Mouse (Mus musculus): Measurements from ENCODE around the gene Glod4. TPM values are rescaled to one million over a fixed set of nuclear protein-coding genes. Genes with fewer than 3 reads are reported as not detected.

Glod4 gene
- polyA plus RNA-seq, 1 experiment from 2014 or later: 136 TPM

- Histone ChIP-seq H3K9ac (replicated peaks) (no peak overlapping the region), H3K36me3 (peaks cover 29% of the 10 kb centered on the region), H3K4me2 (no peak overlapping the region), H3K4me3 (replicated peaks) (no peak overlapping the region), H3K4me1 (replicated peaks) (no peaks in the 10 kb centered on the region), H3K27me3 (no peaks in the 10 kb centered on the region), H3K9me3 (no peaks in the 10 kb centered on the region), H3K27ac (no peak overlapping the region)
- 34% methylated on average over 5 of the region's 5 CpGs for WGBS
- no peak for ATAC-seq (ENCODE audit: insufficient number of reproducible peaks, insufficient read depth, low FRiP score, low TSS enrichment, low read depth)
Measured at GRCm38 (mm10) chr11:76167079-76167765, 76.3 kb downstream of the Glod4 start.

GRCm38 (mm10) chr11:76166657-76167056 lies 76.9 kb downstream of the Glod4 start:
- ATAC-seq (ENCODE audit: insufficient number of reproducible peaks, insufficient read depth, low FRiP score, low TSS enrichment, low read depth): no peak

GRCm38 (mm10) chr11:76160251-76160650 lies 83.3 kb downstream of the Glod4 start:
- Histone ChIP-seq H3K36me3 (peaks cover 65% of the 10 kb centered on the region), H3K27ac (peak overlapping the region; percentile 54; the same call in 1 of the 2 replicates), H3K9ac (replicated peaks) (no peak overlapping the region), H3K4me1 (replicated peaks) (no peaks in the 10 kb centered on the region), H3K4me2 (no peak overlapping the region), H3K4me3 (replicated peaks) (no peak overlapping the region), H3K9me3 (no peaks in the 10 kb centered on the region), H3K27me3 (no peaks in the 10 kb centered on the region)
- no peak for ATAC-seq (ENCODE audit: insufficient number of reproducible peaks, insufficient read depth, low FRiP score, low TSS enrichment, low read depth)
- 42% methylated on average over 6 of the region's 6 CpGs for WGBS

More at GRCm38 (mm10) chr11:76166657-76167056, 76.9 kb downstream of the Glod4 start:
- Histone ChIP-seq H3K4me2 (no peak overlapping the region), H3K4me3 (replicated peaks) (no peak overlapping the region), H3K9me3 (no peaks in the 10 kb centered on the region), H3K9ac (replicated peaks) (no peak overlapping the region), H3K27me3 (no peaks in the 10 kb centered on the region), H3K27ac (no peak overlapping the region), H3K36me3 (peaks cover 33% of the 10 kb centered on the region), H3K4me1 (replicated peaks) (no peaks in the 10 kb centered on the region)
- WGBS: 95% methylated on average over 4 of the region's 4 CpGs

GRCm38 (mm10) chr11:76158375-76158774 lies 85.2 kb downstream of the Glod4 start:
- no peak overlapping the region for H3K9ac ChIP-seq (replicated peaks)
- H3K27me3 ChIP-seq: no peaks in the 10 kb centered on the region
- no peak overlapping the region for H3K4me2 ChIP-seq
- no peak for ATAC-seq (ENCODE audit: insufficient number of reproducible peaks, insufficient read depth, low FRiP score, low TSS enrichment, low read depth)
- peaks cover 63% of the 10 kb centered on the region for H3K36me3 ChIP-seq
- 91% methylated on average over 2 of the region's 2 CpGs for WGBS
- no peak overlapping the region for H3K27ac ChIP-seq
- no peaks in the 10 kb centered on the region for H3K4me1 ChIP-seq (replicated peaks)
- no peak overlapping the region for H3K4me3 ChIP-seq (replicated peaks)
- H3K9me3 ChIP-seq: no peaks in the 10 kb centered on the region

- H3K4me3 ChIP-seq (replicated peaks): no peak overlapping the region
- ATAC-seq (ENCODE audit: insufficient number of reproducible peaks, insufficient read depth, low FRiP score, low TSS enrichment, low read depth): no peak
- H3K36me3 ChIP-seq: peaks cover 39% of the 10 kb centered on the region
- H3K27ac ChIP-seq: no peak overlapping the region
- H3K9me3 ChIP-seq: no peaks in the 10 kb centered on the region
- H3K27me3 ChIP-seq: no peaks in the 10 kb centered on the region
- no peak overlapping the region for H3K4me2 ChIP-seq
- no peaks in the 10 kb centered on the region for H3K4me1 ChIP-seq (replicated peaks)
- 83% methylated on average over 2 of the region's 2 CpGs for WGBS
- no peak overlapping the region for H3K9ac ChIP-seq (replicated peaks)
Measured at GRCm38 (mm10) chr11:76154861-76155260, 88.7 kb downstream of the Glod4 start.

GRCm38 (mm10) chr11:76154200-76154599 lies 89.3 kb downstream of the Glod4 start:
- Histone ChIP-seq H3K4me2 (no peak overlapping the region), H3K27me3 (no peaks in the 10 kb centered on the region), H3K9me3 (no peaks in the 10 kb centered on the region), H3K36me3 (peaks cover 32% of the 10 kb centered on the region), H3K9ac (replicated peaks) (no peak overlapping the region), H3K4me3 (replicated peaks) (no peak overlapping the region), H3K27ac (no peak overlapping the region), H3K4me1 (replicated peaks) (no peaks in the 10 kb centered on the region)
- ATAC-seq (ENCODE audit: insufficient number of reproducible peaks, insufficient read depth, low FRiP score, low TSS enrichment, low read depth): no peak
- 90% methylated on average over 2 of the region's 2 CpGs for WGBS

- H3K36me3 ChIP-seq: peaks cover 31% of the 10 kb centered on the region
- no peak overlapping the region for H3K9ac ChIP-seq (replicated peaks)
- no peaks in the 10 kb centered on the region for H3K4me1 ChIP-seq (replicated peaks)
- no peaks in the 10 kb centered on the region for H3K27me3 ChIP-seq
- no peaks in the 10 kb centered on the region for H3K9me3 ChIP-seq
- WGBS: 91% methylated on average over 5 of the region's 5 CpGs
- no peak overlapping the region for H3K27ac ChIP-seq
- ATAC-seq (ENCODE audit: insufficient number of reproducible peaks, insufficient read depth, low FRiP score, low TSS enrichment, low read depth): no peak
- no peak overlapping the region for H3K4me2 ChIP-seq
- no peak overlapping the region for H3K4me3 ChIP-seq (replicated peaks)
Measured at GRCm38 (mm10) chr11:76153236-76153951, 90.1 kb downstream of the Glod4 start.

GRCm38 (mm10) chr11:76150980-76151379 lies 92.5 kb downstream of the Glod4 start:
- Histone ChIP-seq H3K9ac (replicated peaks) (no peak overlapping the region), H3K4me1 (replicated peaks) (0 out of 2 replicates have a peak, but pooled peaks cover 4% of the 10 kb centered on the region), H3K27me3 (no peaks in the 10 kb centered on the region), H3K36me3 (peaks cover 22% of the 10 kb centered on the region), H3K4me3 (replicated peaks) (no peak overlapping the region), H3K9me3 (no peaks in the 10 kb centered on the region), H3K27ac (0 out of 2 replicates have a peak overlapping the region, but pooled peaks have one; percentile 9), H3K4me2 (no peak overlapping the region)
- no peak for ATAC-seq (ENCODE audit: insufficient number of reproducible peaks, insufficient read depth, low FRiP score, low TSS enrichment, low read depth)
- WGBS: 51% methylated on average over 4 of the region's 4 CpGs

- H3K27ac ChIP-seq: 0 out of 2 replicates have a peak overlapping the region, but pooled peaks have one; percentile 35
- WGBS: 84% methylated on average over 8 of the region's 8 CpGs
- ATAC-seq (ENCODE audit: insufficient number of reproducible peaks, insufficient read depth, low FRiP score, low TSS enrichment, low read depth): no peak
Measured at GRCm38 (mm10) chr11:76148055-76149008, 95.2 kb downstream of the Glod4 start.

GRCm38 (mm10) chr11:76146187-76147010 lies 97.1 kb downstream of the Glod4 start:
- ATAC-seq (ENCODE audit: insufficient number of reproducible peaks, insufficient read depth, low FRiP score, low TSS enrichment, low read depth): no peak
- 90% methylated on average over 8 of the region's 8 CpGs for WGBS

More at GRCm38 (mm10) chr11:76148055-76149008, 95.2 kb downstream of the Glod4 start:
- Histone ChIP-seq H3K4me3 (replicated peaks) (no peak overlapping the region), H3K4me2 (no peak overlapping the region), H3K4me1 (replicated peaks) (0 out of 2 replicates have a peak, but pooled peaks cover 4% of the 10 kb centered on the region), H3K9me3 (no peaks in the 10 kb centered on the region), H3K36me3 (peaks cover 17% of the 10 kb centered on the region; the same call in 1 of the 2 replicates), H3K27me3 (no peaks in the 10 kb centered on the region), H3K9ac (replicated peaks) (no peak overlapping the region)

More at GRCm38 (mm10) chr11:76146187-76147010, 97.1 kb downstream of the Glod4 start:
- Histone ChIP-seq H3K4me1 (replicated peaks) (0 out of 2 replicates have a peak, but pooled peaks cover 4% of the 10 kb centered on the region), H3K4me2 (no peak overlapping the region), H3K27ac (no peak overlapping the region), H3K9ac (replicated peaks) (no peak overlapping the region), H3K4me3 (replicated peaks) (no peak overlapping the region), H3K27me3 (no peaks in the 10 kb centered on the region), H3K9me3 (no peaks in the 10 kb centered on the region), H3K36me3 (peaks cover 17% of the 10 kb centered on the region; the same call in 1 of the 2 replicates)
